Mouse (Mus musculus): ENCODE results near the gene Smr2. TPM values are rescaled to one million over a fixed set of nuclear protein-coding genes. Genes with fewer than 3 reads are reported as not detected.

Gene Smr2
- polyA plus RNA-seq (2012; rRNA removed), result not detected in 2 replicates

DNA sequence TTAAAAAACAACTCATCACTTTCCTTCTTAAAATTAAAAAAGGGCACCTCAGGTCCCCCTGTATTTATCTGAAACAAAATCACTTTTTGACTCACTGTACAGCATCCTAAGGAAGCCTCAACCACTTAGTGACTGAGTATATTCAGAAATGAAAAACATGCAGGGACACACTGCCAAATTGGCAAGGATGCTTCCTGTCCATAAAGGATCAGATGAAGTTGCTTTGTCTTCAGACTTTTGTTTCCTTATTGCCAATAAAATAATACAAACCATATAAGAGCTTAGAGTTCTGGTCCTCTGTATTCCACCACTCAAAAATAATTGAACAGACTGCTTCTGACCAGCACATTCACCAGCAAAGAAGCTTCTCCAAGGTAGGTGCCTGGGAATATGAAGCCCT lies at the start of gene Smr2:
TSS of gene Smr2 (plus strand) at position 301 of the 400 bp plus-strand sequence.

DNA sequence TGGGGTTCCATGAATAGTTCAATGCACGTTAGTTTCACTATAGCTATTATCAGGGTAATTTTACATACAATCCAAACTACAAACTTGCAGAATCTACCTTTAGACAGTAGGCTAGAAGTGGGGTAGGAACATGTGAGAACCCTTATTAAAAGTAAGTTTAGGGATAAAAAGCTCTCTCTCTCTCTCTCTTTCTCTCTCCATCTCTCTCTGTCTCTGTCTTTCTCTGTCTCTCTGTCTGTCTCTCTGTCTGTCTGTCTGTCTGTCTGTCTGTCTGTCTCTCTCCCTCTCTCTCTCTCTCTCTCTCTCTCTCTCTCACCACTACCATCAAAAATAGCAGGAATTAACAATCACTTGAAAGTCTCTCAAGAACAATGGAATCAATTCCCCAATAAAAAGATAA lies 25.1 kb downstream of the Smr2 start, which contains the start of gene Gm11116:
TSS of gene Gm11116 (minus strand) at position 101 of the 400 bp plus-strand sequence.

DNA sequence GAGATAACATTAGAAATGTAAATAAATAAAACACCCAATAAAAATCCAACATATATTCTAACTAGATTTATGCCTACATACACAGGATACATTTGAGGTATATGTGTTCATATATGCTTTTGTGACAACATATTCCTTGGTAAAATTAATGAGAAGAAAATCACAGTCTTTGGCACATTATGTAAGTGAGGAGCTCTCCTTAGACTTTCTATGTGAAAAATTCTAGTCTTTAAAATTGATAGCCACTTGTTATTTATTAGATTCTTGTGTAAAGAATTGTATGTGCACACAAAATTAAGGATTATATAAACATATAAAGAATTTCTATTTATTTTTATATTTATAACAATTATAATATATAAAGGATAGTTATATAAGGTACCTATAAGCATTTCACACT lies 67.6 kb downstream of the Smr2 start, which contains the start of gene Gm11115:
TSS of gene Gm11115 (minus strand) at position 101 of the 400 bp plus-strand sequence.

Other genes with a start within 250 kb of the Smr2 start
- not detected in 2 replicates for gene Odam, start 201.5 kb upstream of the Smr2 start, polyA plus RNA-seq (2012; rRNA removed)
- gene Csn3, start 161.0 kb upstream of the Smr2 start, polyA plus RNA-seq (2012; rRNA removed), result 0.08 TPM in 1 of 2 replicates, not detected in the other
- not detected in 2 replicates for gene 2310003L06Rik, start 117.1 kb upstream of the Smr2 start, polyA plus RNA-seq (2012; rRNA removed)
- gene Gm28434, start 117.0 kb upstream of the Smr2 start, polyA plus RNA-seq (2012; rRNA removed), result not detected in 2 replicates
- gene Cabs1, start 107.1 kb upstream of the Smr2 start, polyA plus RNA-seq (2012; rRNA removed), result not detected in 2 replicates
- not detected in 2 replicates for gene Smr3a, start 84.0 kb upstream of the Smr2 start, polyA plus RNA-seq (2012; rRNA removed)
- gene Gm11116, start 25.0 kb downstream of the Smr2 start, polyA plus RNA-seq (2012; rRNA removed), result not detected in 2 replicates
- gene Gm11115, start 67.5 kb downstream of the Smr2 start, polyA plus RNA-seq (2012; rRNA removed), result not detected in 2 replicates
- gene Gm7714, start 182.4 kb downstream of the Smr2 start, polyA plus RNA-seq (2012; rRNA removed), result not detected in 2 replicates
- not detected in 2 replicates for gene Prol1, start 230.8 kb downstream of the Smr2 start, polyA plus RNA-seq (2012; rRNA removed)